Mouse (Mus musculus) frontal cortex, adult (tissue): ENCODE measurements at regions not wholly inside any gene's neighbourhood (a gene's known extent, or its start where the extent isn't known, plus 50 kb on each side); places are given as distances from the start of the nearest gene placed in this dataset.
A peak's percentile ranks its signal among the peaks of the same experiment; 100 is the strongest.

Source experiments
- ATAC-seq: cut with Nextera tagmentation; 2 replicates; pipeline ENCODE4 v1.9.2; 2017; ENCODE audit warnings: mild to moderate bottlenecking, moderate library complexity, mixed read lengths; ENCODE audit not compliant: low TSS enrichment

- no peak for ATAC-seq
Measured at GRCm38 (mm10) chr14:120661111-120661510, 182.9 kb downstream of the Rap2a start.

DNA sequence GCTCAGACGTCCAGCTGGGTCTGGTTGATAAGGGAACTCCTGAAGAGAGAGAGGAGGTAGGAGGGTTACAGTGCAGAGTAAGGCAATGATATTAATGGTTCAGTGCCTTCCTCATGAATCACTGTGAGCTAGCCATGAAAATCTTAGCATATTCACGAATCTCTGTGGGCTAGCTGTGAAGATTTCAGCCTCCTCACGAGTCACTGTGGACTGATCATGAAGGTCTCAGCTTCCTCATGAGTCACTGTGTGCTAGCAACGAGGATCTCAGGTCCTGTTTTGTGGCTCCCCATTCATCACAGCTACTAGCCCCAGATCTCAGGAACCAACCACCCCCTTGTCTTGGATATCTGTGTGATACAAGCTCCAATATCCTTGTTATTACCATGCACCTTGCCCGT lies 191.4 kb downstream of the Rap2a start:
- peak; percentile 90 for ATAC-seq

DNA sequence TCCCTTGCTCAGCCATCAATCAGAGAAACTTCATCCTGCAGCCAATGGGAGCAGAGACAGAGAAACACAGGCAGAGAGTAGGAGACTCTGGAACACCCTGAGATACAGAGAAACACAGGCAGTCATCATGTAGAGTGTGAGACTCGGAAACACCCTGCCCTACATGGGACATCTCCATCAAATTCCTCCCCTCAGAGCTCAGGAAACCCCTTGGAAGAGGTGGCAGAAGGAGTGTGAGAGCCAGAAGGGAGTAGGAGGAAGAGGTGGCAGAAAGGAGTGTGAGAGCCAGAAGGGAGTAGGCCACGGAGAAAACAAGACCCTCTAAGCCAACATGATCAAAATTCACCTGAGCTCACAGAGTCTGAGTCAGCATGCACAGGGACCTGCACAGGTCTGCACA lies 197.5 kb downstream of the Rap2a start:
- peak; percentile 74 for ATAC-seq

DNA sequence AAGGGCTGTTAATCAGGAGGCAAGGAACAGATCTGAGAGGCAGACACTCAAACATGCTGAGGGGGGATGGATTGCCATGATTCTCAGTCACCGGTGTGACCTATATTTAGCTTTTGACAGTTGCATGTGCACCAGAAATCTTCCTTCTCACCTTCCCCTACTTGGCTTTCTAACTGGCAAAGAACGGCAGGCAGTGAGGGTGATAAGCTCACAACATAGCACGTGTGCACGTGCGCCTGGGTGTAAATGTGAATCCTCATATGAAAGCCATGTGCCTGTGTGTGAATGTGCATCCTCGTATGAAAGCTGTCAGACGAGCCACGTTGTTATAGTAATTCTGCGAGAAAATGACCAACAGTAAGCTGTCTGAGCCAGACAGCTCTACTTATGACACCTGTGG lies 200.3 kb downstream of the Rap2a start:
- ATAC-seq: peak; percentile 64

- ATAC-seq: peak; percentile 76; the same call in 1 of the 2 replicates
Measured at GRCm38 (mm10) chr14:120679072-120679471, 200.8 kb downstream of the Rap2a start.

- ATAC-seq: no peak
Measured at GRCm38 (mm10) chr14:120680272-120680671, 202.0 kb downstream of the Rap2a start.

- peak; percentile 62 for ATAC-seq
Measured at GRCm38 (mm10) chr14:120685263-120685662, 207.0 kb downstream of the Rap2a start.

GRCm38 (mm10) chr14:120685877-120686276 lies 207.6 kb downstream of the Rap2a start:
- no peak for ATAC-seq

DNA sequence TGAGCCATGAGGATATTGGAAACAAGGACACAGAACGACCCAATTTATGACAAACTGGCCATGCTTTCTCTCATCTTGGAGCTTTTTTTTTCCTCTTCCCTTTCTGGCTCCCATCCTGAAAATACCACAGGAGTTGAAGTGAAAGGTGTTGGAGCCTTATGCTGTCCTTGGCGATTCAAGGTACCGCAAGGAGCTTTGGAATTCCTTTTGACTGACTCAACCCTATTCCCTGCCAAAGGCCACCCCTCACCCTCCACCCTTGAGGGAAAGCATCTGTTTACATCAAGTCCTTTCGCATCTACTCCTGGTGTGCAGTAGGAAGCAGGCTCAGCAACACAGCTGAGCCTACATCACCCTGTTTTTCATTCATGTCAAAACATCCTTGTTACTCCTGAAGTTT lies 208.5 kb downstream of the Rap2a start:
- no peak for ATAC-seq

DNA sequence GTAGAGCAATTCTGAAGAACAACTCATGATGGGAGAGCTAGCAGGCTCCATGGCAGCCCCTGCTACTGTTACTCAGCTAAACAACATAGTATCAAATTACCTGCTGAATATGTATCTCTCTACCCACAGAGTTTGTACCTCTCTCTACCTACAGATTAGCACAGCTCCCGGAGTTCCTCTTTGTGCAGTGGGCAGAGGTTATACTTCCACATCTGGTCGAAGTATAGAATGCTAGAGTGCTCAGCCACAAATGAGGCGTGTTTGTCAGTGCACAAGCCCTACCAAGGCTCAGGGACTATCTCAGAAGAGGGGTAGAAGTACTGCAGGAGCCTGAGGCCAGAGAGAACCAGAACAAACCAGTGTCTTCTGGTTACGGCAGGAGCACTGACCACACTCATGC lies 211.6 kb upstream of the Ipo5 start:
- no peak for ATAC-seq

GRCm38 (mm10) chr14:120705301-120705801 lies 205.7 kb upstream of the Ipo5 start:
- no peak for ATAC-seq

DNA sequence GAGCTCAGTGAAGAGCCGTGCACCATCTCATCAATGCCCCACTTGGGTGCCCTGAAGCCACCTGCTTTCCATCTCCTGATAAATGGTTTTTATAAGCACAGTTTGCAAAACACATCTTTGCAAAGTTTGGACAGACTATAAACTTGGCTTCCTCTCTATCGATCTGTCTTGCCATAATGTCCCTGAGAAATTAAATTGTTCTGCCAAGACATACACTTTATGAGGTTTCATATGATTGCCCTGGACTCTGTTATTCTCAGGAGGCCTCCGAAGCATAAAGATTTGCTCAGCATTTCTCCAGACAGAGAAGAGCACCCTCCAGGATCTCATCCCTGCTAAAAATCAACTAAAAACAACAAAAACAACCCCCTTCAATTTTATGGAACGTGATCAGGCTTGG lies 200.2 kb upstream of the Ipo5 start:
- no peak for ATAC-seq

DNA sequence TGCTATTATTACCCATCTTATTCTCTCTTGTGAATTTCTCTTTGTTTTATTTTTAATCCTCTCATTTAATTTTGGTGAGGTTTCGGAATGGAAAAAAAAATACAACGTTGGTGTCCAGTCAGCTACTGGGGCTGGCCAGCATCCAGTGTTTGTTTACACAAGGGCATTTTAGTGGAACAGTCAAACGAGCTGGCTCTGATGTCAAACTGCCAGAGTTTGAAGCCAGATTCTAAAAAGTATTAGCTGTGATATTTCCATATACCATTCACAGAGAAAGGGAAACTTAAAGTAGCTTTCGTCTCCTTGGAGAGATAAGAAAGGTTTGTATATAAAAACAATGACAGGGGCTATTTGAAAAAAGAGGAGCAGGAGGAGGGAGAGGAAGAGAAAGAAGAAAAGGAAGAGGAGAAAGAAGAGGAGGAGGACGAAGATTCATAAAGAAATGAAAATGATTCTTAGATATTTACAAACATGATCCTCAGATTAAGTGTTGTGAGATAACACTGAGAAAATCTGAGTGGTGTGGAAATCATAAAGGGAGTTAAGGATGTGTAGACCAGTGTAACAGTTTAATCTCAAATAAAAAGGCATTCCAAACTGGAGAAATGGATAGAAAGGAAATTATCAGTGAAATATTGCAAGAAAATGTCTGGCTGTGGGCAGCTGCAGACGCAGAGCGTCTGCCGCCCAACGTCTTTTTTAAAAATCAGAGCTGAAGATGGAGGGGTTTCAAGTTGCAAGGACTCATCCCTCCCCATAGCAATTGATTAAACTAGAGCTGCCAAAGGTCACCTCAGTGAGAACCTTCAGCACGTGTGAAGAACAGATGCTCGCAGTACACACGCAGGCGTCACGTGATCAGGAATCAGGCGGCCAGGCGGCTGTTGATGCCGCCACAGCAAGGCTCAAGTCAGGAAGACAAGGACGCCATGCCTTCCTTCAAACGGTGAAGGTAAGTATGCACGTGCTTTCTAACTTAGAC lies 190.3 kb upstream of the Ipo5 start:
- ATAC-seq: no peak

DNA sequence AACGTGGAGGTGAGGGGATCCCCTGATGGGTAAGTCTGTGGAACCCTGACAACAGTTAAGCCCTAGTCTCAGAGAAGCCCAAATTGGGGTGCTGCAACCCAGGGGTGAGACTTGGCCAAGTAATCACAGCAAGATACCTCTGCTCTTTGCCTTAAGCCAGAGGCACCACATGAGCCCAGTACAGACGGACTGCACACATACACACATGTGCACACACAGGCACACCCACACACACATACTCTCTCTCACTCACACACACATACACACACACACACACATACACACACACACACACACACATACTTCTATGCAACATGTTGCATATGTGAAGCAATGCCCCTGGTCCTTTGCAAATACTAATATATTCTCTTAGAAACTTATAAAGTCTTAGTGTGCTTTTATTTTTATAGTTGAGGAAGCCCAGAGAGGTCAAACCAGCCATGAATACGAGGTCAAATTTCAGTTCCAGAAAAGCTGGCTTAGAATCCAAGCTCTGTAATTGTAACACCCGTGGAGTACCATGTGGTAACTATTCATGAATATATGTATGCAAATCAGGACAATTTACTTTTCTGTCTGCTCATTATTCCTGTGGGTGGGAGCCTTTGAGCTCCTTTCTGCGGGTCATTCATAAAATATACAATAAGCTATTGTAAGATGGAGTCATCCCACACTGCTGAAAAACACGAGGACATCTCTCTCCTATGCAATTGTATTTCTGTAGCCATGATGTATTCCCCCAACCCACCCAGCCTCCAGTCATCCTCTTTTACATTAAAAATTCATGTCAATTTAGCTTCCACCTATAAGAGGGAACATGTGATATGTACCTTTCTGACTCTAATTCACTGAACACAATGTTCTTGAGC lies 189.2 kb upstream of the Ipo5 start:
- ATAC-seq: no peak

DNA sequence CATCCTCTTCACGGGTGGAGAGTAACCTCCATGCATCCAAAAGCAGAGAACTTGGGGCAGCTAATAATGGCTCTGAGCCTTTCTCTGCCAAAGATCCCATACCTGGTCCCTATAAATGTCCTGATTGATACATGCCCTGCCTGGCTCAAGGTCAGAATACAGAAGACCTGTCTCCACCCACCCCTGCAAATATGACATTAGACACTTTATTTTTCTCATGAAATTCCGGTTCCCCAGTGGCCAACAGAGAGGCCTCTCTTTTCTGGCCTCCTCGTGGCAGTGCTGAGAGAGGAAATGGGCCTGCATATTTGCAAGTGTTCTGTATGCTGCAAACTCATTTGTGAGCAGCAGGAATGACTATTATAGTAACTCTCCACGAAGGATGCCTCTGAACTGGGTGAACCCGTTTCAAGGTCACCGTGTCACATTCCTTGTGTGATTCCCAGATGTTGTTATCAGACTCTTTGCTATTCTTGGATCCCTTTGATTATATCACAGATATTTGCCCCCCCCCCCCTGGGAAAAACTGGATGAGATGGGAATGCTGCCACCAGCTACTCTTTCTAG lies 188.4 kb upstream of the Ipo5 start:
- ATAC-seq: no peak

DNA sequence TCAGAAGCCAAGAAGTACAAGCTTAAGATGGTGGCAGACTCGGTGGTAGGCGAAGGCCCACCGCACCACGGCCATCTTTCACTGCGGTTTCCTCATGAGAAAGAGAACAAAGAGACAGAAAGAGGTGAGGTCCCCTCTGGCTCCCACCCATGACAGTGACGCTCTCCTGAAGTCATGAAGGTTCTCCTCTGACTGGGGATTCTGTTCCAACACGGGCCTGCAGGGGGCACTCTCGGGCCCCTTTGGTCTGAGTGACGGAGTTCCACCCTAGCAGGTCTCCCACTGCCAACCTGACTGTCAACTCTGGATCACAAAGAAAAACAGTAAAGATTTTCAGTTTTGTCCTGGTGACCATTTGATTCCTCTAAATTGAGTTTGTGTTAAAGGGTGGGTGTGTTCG lies 182.9 kb upstream of the Ipo5 start:
- ATAC-seq: no peak

GRCm38 (mm10) chr14:120730226-120730625 lies 180.8 kb upstream of the Ipo5 start:
- ATAC-seq: no peak

GRCm38 (mm10) chr14:120731679-120732281 lies 179.2 kb upstream of the Ipo5 start:
- no peak for ATAC-seq

- ATAC-seq: peak; percentile 89
Measured at GRCm38 (mm10) chr14:120732400-120733138, 178.5 kb upstream of the Ipo5 start.

DNA sequence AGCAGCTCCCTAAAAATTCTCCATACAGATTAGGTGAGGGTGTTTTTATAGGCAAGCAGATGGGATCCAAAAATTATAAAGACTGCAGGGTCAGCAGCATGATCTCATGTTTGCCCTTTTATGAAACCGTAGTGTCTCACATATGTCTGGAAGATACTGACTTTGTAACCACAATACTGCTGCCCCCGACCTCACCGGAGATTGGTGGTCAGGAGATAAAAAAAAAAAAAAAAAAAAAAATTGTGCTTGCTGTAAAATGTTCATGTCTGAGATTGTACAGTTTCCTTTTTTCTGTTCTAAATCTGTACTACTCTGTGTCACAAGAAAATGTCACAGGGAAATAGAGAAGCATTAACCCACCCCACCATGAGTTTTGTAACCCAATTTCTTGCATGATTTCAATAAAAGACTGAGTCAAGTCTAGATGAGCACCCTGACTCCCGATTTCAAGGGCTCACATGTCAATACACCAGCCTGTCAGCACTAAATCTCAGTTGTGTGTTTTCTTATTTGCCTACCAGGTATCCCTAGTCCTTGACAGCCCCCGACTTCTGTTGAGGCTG lies 169.5 kb upstream of the Ipo5 start:
- ATAC-seq: no peak

- no peak for ATAC-seq
Measured at GRCm38 (mm10) chr14:120754011-120754410, 157.0 kb upstream of the Ipo5 start.
